Mouse (Mus musculus) yolk sac, embryonic 10.5 days (tissue): ENCODE results near the gene Zfp157.
"Not testable (repeated sequence)": the region's sequence is repeated elsewhere in the genome, so short reads cannot be mapped to it uniquely, and the experiment has no call there.

Experiments used
- DNase-seq: peaks from one replicate; pipeline ENCODE4 v3.0.0-alpha.2; 2017; ENCODE audit warnings: low spot score

The Zfp157 gene

DNA sequence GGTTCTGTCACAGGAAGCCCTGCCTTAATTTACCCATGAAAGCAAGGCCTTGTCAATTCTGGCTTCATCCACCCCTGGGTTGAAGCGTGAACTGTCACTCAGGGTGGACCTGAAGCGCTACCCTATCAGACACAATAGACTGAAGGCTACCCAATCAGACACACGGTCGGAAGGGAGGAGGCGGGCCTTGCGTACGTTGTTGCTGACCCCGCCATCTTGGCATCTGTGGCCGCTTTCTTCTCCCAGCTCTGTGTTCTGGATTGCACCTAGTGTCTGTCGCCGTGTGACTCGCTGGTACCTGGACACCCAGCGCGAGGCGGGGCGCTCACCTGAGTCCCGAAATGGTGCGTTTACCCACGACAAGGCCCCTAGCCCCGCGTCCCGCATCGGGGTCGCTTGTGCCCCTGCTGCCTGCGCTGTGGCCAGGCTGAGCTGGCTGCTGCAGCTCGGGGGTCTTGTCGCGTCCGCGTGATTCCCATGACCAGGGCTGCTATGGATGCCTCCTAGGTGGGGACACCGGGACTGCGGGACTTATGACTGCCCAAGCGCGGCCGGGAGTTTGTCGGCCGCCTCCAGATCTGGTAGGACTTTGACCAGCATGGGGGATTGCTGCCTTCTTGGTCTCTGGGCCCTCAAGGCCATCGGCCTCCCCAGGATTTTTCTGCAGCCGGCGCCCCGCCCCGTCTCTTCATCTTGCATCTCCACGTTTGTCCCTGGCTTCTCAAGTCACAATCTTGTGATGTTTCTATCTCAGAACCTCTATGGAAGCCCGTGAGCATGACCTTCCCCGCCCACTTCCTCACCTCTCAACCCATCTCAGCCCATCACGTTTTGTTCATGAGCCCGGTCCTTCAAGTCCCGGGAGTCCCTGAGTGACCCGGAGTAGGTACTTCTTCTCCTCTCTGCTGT is at the start of gene Zfp157:
TSS of gene Zfp157 (plus strand) at position 183 of the 909 bp plus-strand sequence.
- peak; percentile 92 for DNase-seq

DNA sequence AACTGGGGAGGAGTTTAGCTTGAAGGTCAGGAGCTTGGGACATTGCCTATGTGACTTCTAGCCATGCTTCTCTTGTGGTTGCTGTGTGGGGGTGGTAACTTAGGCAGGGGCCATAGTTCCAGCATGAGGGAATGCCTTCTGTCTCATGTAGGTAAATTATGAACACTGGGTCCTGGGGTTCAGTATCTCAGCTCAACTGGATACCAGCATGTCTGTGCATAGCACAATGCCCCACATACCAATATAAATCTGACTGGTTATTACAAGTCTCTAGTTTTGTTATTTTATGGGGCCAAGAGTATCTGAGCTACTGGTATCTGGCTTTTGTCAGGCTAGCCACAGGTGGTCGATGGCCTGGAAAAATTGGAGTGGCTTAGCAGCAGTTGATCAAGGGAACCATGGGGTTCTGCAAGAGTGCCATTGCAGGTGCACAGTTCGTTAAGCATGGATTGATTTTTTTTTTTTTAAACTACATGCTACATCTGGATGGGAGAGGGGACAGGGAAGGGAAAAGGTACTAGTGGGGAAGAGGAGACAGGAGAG is 43.4 kb upstream of the Zfp157 start:
- DNase-seq = no peak

GRCm38 (mm10) chr5:138400431-138400830 is 40.8 kb upstream of the Zfp157 start:
- not testable (repeated sequence) for DNase-seq

GRCm38 (mm10) chr5:138458371-138458770 is 17.1 kb downstream of the Zfp157 start:
- no peak for DNase-seq

DNA sequence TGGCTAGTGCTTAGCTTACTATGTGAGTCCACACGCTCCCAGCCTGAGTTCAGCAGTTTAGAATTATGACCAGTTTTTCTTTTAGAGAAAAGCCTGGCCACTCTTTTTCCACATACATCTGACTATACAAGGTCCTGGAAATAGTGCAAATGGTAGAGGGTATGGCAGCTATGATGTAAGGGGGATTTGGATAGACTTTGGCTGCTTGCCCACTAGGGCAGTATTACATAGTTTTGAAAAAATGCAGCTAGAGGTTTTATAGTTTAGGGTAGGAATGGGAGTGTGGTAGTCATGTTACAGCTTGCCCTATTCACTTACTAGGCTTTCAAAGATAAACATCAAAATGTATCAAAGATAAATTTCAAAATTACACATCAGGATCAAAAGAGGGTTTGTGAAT is 17.8 kb downstream of the Zfp157 start:
- DNase-seq = no peak

DNA sequence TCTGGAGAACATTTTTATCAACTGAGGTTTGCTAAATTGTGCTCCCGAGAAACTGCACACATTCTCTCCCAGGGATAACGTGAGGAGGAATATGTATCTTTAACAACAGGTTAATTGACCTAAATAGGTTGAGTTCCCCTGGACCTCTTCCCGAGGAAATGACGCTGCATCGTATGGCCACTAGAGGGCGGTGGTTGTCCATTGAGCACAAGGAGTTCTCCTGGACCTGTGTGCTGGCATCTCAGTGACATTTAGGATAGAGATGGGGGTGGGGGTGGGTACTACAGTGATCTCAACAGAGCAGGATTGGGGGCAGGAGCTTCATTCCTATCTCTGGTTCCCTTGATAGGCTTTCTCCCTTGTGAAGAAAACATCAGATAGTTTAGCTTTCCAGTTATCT is 32.3 kb downstream of the Zfp157 start:
- peak; percentile 18 for DNase-seq

DNA sequence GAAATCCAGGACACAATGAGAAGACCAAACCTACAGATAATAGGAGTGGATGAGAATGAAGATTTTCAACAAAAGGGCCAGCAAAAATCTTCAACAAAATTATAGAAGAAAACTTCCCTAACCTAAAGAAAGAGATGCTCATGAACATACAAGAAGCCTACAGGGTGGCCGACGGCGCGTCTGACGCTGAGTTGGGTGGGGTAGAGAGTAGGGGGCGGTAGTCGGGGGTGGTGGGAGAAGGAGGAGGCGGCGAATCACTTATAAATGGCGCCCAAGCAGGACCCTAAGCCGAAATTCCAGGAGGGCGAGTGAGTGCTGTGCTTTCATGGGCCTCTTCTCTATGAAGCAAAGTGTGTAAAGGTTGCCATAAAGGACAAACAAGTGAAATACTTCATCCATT is 63.3 kb downstream of the Zfp157 start:
- not testable (repeated sequence) for DNase-seq
